ENCODE assay signal across 8 mouse cellular contexts in genomic region chr7:16815351-16815941, GRCm38 (mm10). TPM values are rescaled to one million over a fixed set of nuclear protein-coding genes. Genes with fewer than 3 reads are reported as not detected.
DNase-seq lines count a peak whose midpoint lies in the region; ATAC-seq and TF ChIP-seq lines count a peak whose summit lies in the region.

TSS of gene Strn4 (plus strand) at chr7:16815889.

- TF ChIP-seq CTCF in lung, postnatal 0 days (IDR thresholded peaks at IDR 0.05) = no peak
- no peak for TF ChIP-seq CTCF in bone marrow, adult 2 months (IDR thresholded peaks at IDR 0.05; ENCODE audit: control insufficient read depth, insufficient read depth, low read length)

- TF ChIP-seq POLR2A in bone marrow, adult 2 months (IDR thresholded peaks at IDR 0.05; ENCODE audit: borderline replicate concordance, control insufficient read depth, low read depth, low read length) = no peak

- no peak for TF ChIP-seq EP300 in lung, postnatal 0 days (IDR thresholded peaks at IDR 0.05)

- WGBS in lung, postnatal 0 days = 0% methylated on average over 1 of the region's 1 CpGs
- 13% methylated on average over 1 of the region's 1 CpGs for WGBS in bone marrow, adult 2 months
- WGBS in forebrain, embryonic 12.5 days = 0% methylated on average over 1 of the region's 1 CpGs
- 0% methylated on average over 1 of the region's 1 CpGs for WGBS in hindbrain, embryonic 11.5 days
- WGBS in limb, embryonic 13.5 days = 4% methylated on average over 1 of the region's 1 CpGs
- 0% methylated on average over 1 of the region's 1 CpGs for WGBS in neural tube, embryonic 15.5 days

- H3K36me3 ChIP-seq in lung, postnatal 0 days (ENCODE audit: insufficient read depth, low read length) = no peaks in the 10 kb centered on the region; the same call in 1 of the 2 replicates
- peaks cover 4% of the 10 kb centered on the region; the same call in 1 of the 2 replicates for H3K36me3 ChIP-seq in forebrain, embryonic 12.5 days (replicated peaks)
- no peaks in the 10 kb centered on the region for H3K36me3 ChIP-seq in hindbrain, embryonic 11.5 days (ENCODE audit: control insufficient read depth, insufficient read depth, low read length)
- H3K36me3 ChIP-seq in limb, embryonic 13.5 days = peaks cover 25% of the 10 kb centered on the region
- no peaks in the 10 kb centered on the region for H3K36me3 ChIP-seq in neural tube, embryonic 15.5 days

- peak within 1 kb of the TSS; percentile 100 for H3K4me3 ChIP-seq in lung, postnatal 0 days (ENCODE audit: low read depth, low read length)
- peak within 1 kb of the TSS; percentile 98 for H3K4me3 ChIP-seq in bone marrow, adult 2 months (replicated peaks; ENCODE audit: control insufficient read depth, low read depth, low read length)
- H3K4me3 ChIP-seq in forebrain, embryonic 12.5 days (replicated peaks) = peak within 1 kb of the TSS; percentile 96
- peak within 1 kb of the TSS; percentile 98 for H3K4me3 ChIP-seq in hindbrain, embryonic 11.5 days (ENCODE audit: low read depth, low read length)
- H3K4me3 ChIP-seq in limb, embryonic 13.5 days = peak within 1 kb of the TSS; percentile 82
- H3K4me3 ChIP-seq in neural tube, embryonic 15.5 days (replicated peaks) = peak within 1 kb of the TSS; percentile 98

- H3K27me3 ChIP-seq in lung, postnatal 0 days (replicated peaks; ENCODE audit: insufficient read depth, low read length) = no peaks in the 10 kb centered on the region
- peaks cover 32% of the 10 kb centered on the region for H3K27me3 ChIP-seq in forebrain, embryonic 12.5 days
- H3K27me3 ChIP-seq in hindbrain, embryonic 11.5 days (ENCODE audit: control insufficient read depth, insufficient read depth, low read length) = peaks cover 23% of the 10 kb centered on the region
- H3K27me3 ChIP-seq in limb, embryonic 13.5 days = peaks cover 28% of the 10 kb centered on the region
- H3K27me3 ChIP-seq in neural tube, embryonic 15.5 days (replicated peaks) = no peaks in the 10 kb centered on the region

- H3K4me2 ChIP-seq in lung, postnatal 0 days (replicated peaks; ENCODE audit: low read depth, low read length) = peak within 1 kb of the TSS; percentile 91
- H3K4me2 ChIP-seq in forebrain, embryonic 12.5 days = peak within 1 kb of the TSS; percentile 91
- peak within 1 kb of the TSS; percentile 92 for H3K4me2 ChIP-seq in hindbrain, embryonic 11.5 days (replicated peaks; ENCODE audit: low read depth, low read length)
- H3K4me2 ChIP-seq in limb, embryonic 13.5 days (replicated peaks) = peak within 1 kb of the TSS; percentile 98
- peak within 1 kb of the TSS; percentile 69 for H3K4me2 ChIP-seq in neural tube, embryonic 15.5 days

- DNase-seq in lung, postnatal 0 days (ENCODE audit: low spot score) = peak; percentile 25
- DNase-seq in lung, postnatal 25 days (ENCODE audit: low spot score) = no peak
- peak; percentile 71 for DNase-seq in hindbrain, embryonic 11.5 days (ENCODE audit: low spot score)
- no peak for DNase-seq in adipocyte (ENCODE audit: low spot score)

- H3K9me3 ChIP-seq in lung, postnatal 0 days (ENCODE audit: low read length) = no peaks in the 10 kb centered on the region
- no peaks in the 10 kb centered on the region for H3K9me3 ChIP-seq in forebrain, embryonic 12.5 days
- no peaks in the 10 kb centered on the region for H3K9me3 ChIP-seq in hindbrain, embryonic 11.5 days (ENCODE audit: control insufficient read depth, low read length)
- H3K9me3 ChIP-seq in limb, embryonic 13.5 days = no peaks in the 10 kb centered on the region
- H3K9me3 ChIP-seq in neural tube, embryonic 15.5 days (replicated peaks) = no peaks in the 10 kb centered on the region

- peak within 1 kb of the TSS; percentile 93 for H3K27ac ChIP-seq in lung, postnatal 0 days (ENCODE audit: low read length)
- peak within 1 kb of the TSS; percentile 92 for H3K27ac ChIP-seq in bone marrow, adult 2 months (ENCODE audit: control insufficient read depth, insufficient read depth, low read depth, low read length, poor library complexity)
- peak within 1 kb of the TSS; percentile 99 for H3K27ac ChIP-seq in forebrain, embryonic 12.5 days
- H3K27ac ChIP-seq in hindbrain, embryonic 11.5 days (ENCODE audit: low read depth, low read length) = peak within 1 kb of the TSS; percentile 99
- peak within 1 kb of the TSS; percentile 97 for H3K27ac ChIP-seq in limb, embryonic 13.5 days
- H3K27ac ChIP-seq in neural tube, embryonic 15.5 days (replicated peaks) = peak within 1 kb of the TSS; percentile 99

- peak within 1 kb of the TSS; percentile 91 for H3K9ac ChIP-seq in lung, postnatal 0 days (replicated peaks; ENCODE audit: low read depth)
- H3K9ac ChIP-seq in forebrain, embryonic 12.5 days = peak within 1 kb of the TSS; percentile 99
- H3K9ac ChIP-seq in hindbrain, embryonic 11.5 days (ENCODE audit: low read depth, low read length) = peak within 1 kb of the TSS; percentile 100
- peak within 1 kb of the TSS; percentile 99 for H3K9ac ChIP-seq in limb, embryonic 13.5 days
- peak within 1 kb of the TSS; percentile 99 for H3K9ac ChIP-seq in neural tube, embryonic 15.5 days (replicated peaks)

- no peak for ATAC-seq in lung, postnatal 0 days
- ATAC-seq in forebrain, embryonic 12.5 days (ENCODE audit: low FRiP score) = peak; percentile 74
- ATAC-seq in hindbrain, embryonic 11.5 days (ENCODE audit: low FRiP score) = peak; percentile 80
- peak; percentile 48 for ATAC-seq in limb, embryonic 13.5 days (ENCODE audit: low FRiP score, low read depth)
- peak; percentile 79 for ATAC-seq in neural tube, embryonic 15.5 days (ENCODE audit: low FRiP score)

- H3K4me1 ChIP-seq in lung, postnatal 0 days (ENCODE audit: insufficient read depth, low read depth, low read length) = peaks cover 23% of the 10 kb centered on the region; the same call in 1 of the 2 replicates
- H3K4me1 ChIP-seq in bone marrow, adult 2 months (ENCODE audit: control insufficient read depth, insufficient read depth, low read length) = peaks cover 6% of the 10 kb centered on the region; the same call in 1 of the 2 replicates
- H3K4me1 ChIP-seq in forebrain, embryonic 12.5 days = peaks cover 75% of the 10 kb centered on the region
- H3K4me1 ChIP-seq in hindbrain, embryonic 11.5 days (replicated peaks; ENCODE audit: control insufficient read depth, insufficient read depth, low read length) = peaks cover 33% of the 10 kb centered on the region
- H3K4me1 ChIP-seq in limb, embryonic 13.5 days = peaks cover 65% of the 10 kb centered on the region
- peaks cover 87% of the 10 kb centered on the region for H3K4me1 ChIP-seq in neural tube, embryonic 15.5 days

RNA-seq across cellular contexts. Expression of gene Strn4, which starts in this region (rescaled TPM):
- 57.7 and 60.7 TPM in 2 replicates for polyA plus RNA-seq in lung, postnatal 0 days (2015; fragmentation: Nextera tagmentation; extraction: Ambion mirVana)
- 41.2 and 92.7 TPM in 2 replicates for polyA plus RNA-seq in bone marrow, adult 2 months (2011; ENCODE audit: insufficient read depth, insufficient read length, low replicate concordance, missing spikeins)
- polyA plus RNA-seq in forebrain, embryonic 12.5 days (2016; fragmentation: Nextera tagmentation; extraction: Ambion mirVana) = 176 and 180 TPM in 2 replicates
- 112 and 130 TPM in 2 replicates for polyA plus RNA-seq in hindbrain, embryonic 11.5 days (2014; fragmentation: Nextera tagmentation; extraction: Ambion mirVana)
- 117 and 124 TPM in 2 replicates for polyA plus RNA-seq in limb, embryonic 13.5 days (2015; fragmentation: Nextera tagmentation; extraction: Ambion mirVana)
- 139 and 156 TPM in 2 replicates for polyA plus RNA-seq in neural tube, embryonic 15.5 days (2015; fragmentation: Nextera tagmentation; extraction: Ambion mirVana)

Comparison
In these comparisons a context has a peak if more than half of its experiments do, and no peak if none do; other contexts are left out.
1. DNase-seq: peak in lung, postnatal 0 days (single experiment) and hindbrain, embryonic 11.5 days (single experiment); none in lung, postnatal 25 days (single experiment) and adipocyte (single experiment).
2. Peak in every context shown above with its lines, with median percentiles within 50 percentile points of each other: H3K27ac ChIP-seq, H3K4me2 ChIP-seq, H3K4me3 ChIP-seq and H3K9ac ChIP-seq.